Mouse (Mus musculus): ENCODE measurements around the gene Gm10337.

Gm10337 gene

DNA sequence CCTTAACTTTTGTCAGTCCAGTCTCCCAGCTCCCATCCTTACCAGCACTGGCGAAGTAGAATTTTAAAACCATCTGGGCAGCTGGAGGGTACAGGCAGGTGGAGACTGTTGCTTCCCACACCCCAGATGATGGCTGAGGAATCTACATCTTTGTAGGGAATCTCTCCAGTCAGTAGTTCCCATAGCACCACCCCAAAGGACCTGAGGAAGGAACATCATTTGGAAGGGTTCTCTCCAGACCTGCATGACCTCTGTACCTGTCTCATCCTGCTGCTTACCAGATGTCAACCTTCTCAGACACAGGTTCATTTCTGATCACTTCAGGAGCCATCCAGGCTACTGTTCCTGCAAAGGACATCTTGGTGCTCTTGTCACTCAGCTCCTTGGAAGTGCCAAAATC is at the start of gene Gm10337:
TSS of gene Gm10337 (plus strand) at position 276 of the 400 bp plus-strand sequence.
- DNase-seq (ENCODE audit: low read depth, low spot score): no peak

DNA sequence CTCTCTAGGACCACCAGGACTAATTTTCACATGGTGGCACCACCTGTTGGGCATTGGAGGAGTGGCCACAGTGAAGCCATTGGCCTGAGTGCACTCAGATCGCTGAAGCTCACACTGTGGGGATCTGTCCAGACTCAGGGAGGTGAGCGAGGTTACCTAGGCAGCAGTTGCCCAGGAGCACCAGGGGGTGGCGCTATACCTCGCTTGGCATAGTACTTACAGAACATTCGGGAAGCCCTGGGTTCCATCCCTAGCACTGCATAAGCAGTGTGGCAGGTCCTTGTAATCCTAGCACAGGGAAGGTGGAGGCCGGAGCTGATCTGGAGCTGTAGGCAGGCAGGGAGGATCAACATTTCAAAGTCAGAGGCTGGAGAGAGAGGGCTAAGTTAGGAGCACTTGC is 47.5 kb upstream of the Gm10337 start:
- no peak for DNase-seq (ENCODE audit: low read depth, low spot score)

DNA sequence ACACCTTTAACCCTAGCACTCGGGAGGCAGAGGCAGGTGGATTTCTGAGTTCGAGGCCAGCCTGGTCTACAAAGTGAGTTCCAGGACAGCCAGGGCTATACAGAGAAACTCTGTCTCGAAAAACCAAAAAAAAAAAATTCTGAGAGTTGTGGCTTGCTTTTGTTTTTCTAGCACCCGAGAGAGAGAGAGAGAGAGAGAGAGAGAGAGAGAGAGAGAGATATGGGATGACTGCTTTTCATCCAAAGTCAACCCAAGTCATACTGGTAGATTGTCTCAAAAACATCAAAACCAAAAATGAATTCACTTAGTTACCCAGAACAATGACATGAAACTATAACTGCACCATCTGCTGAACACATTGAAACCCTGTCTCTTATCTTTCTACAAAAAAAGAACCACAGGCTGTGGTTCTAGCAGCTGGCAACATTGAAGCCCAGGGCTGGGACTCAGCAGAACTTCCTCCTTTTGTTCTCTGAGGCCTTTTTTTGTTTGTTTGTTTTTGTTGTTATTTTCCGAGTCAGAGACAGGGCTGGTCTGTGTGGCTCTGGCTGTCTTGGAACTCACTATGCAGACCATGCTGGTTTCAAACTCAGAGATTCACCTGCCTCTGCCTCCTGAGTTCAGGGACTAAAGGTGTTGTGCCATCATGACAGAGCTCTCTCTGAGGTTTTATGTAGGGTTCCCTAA is 45.3 kb upstream of the Gm10337 start:
- DNase-seq (ENCODE audit: low read depth, low spot score): no peak

DNA sequence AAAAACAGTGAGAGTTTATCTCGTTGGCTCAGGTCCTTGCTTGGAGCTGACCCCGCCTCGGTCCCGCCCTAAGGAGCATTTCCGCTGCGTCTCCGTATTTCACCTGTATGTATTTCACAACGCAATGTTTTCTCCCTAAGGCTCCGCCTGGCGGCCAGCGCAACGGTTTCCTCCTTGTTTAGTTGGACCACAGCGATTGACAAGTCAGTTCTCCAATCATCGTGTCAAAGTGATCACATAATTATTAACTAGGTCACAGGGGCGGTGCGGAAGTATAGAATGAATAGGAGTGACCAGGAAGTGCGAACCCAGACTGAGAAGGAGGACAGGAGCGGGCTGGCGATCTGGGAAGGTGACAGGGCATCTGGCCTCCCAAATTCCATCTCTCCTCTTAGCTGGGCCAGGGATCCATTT is 44.6 kb upstream of the Gm10337 start, which contains the start of gene Prr13:
TSS of gene Prr13 (plus strand) at position 125 of the 414 bp plus-strand sequence.
- peak; percentile 83 for DNase-seq (ENCODE audit: low read depth, low spot score)

DNA sequence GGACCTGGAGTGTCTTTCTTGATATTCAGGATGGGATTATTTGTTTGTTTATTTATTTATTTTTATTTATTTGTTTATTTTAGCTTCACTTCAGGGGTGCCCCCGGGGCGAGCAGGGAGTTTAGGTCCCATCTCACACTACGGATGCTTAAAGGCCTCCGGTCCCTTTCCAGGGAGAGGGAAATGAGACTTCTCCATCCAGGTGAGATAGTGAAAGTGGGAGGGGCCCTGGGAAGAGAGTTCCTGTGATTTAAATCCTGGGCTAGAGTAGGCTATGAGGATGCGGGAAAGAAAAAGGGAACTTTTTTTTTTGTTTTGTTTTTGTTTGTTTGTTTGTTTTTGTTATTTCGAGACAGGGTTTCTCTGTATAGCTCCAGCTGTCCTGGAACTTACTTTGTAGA is 44.1 kb upstream of the Gm10337 start:
- no peak for DNase-seq (ENCODE audit: low read depth, low spot score)

DNA sequence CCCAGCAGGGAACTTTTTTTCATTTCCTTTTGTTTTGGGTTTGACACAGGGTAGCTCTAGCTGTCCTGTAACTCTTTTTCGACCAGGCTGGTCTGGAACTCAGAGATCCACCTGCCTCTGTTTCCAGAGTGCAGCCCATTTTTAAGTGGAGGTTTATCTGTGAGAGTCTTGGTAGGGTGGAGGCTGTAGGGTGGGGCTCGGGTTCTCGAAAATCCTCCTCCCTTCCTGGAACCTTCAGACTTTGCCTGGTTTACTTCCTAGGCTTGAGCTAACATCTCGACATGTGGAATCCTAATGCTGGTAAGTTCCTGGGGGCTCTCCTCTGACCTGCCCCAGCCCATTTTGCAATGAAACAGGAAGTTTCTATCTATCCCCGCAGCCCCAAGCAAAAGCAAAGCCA is 43.7 kb upstream of the Gm10337 start:
- DNase-seq (ENCODE audit: low read depth, low spot score): no peak

GRCm38 (mm10) chr15:102460409-102460808 is 43.1 kb upstream of the Gm10337 start:
- DNase-seq (ENCODE audit: low read depth, low spot score): no peak

DNA sequence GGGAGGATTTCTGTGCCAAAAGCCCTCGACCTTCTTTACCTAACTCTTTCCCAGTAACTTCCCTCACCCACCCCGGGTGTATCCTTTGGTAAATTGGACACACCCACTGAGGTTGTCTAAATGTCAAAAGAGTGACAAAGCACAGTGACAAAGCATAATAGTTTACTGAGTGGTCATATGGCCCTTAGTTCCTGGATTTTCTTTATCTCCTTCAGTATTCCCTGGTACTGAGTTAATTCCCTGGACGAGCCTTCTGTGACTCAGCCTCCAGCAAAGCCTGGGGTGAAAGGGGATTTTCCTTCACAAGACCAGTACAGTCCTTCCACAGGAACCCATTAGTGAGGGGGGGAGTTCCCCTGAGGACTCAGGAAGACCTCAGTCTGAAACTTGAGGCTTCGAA is 42.6 kb upstream of the Gm10337 start:
- DNase-seq (ENCODE audit: low read depth, low spot score): no peak

DNA sequence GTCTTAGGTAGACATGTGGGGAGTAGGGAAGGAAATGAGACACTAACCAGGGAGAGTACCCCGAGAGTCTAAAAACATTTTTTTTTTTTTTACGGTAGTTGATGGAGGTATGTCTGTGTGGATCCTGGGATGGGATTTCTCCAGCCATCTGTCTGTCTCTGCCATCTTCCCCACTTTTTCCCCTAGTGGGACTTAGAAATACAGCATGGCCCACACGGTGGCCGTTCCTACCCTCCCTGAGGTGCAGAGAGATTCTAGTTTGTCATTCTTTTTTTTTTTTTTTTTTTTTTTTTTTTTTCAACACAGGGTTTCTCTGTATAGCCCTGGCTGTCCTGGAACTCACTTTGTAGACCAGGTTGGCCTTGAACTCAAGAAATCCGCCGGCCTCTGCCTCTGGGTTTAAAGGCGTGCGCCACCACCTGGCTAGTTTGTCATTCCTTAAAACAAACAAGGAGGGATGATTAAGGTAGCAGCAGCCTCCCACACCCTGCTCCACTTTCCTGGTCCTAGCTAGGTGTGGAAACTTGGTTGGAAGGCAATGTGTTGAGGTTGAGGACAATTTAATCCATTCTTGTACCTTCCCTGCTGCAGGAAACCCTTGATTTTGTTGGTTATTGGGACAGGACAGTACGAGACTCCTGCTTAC is 42.0 kb upstream of the Gm10337 start:
- DNase-seq (ENCODE audit: low read depth, low spot score): no peak

- DNase-seq (ENCODE audit: low read depth, low spot score): no peak
Observed at GRCm38 (mm10) chr15:102463666-102464065, 39.9 kb upstream of the Gm10337 start.

DNA sequence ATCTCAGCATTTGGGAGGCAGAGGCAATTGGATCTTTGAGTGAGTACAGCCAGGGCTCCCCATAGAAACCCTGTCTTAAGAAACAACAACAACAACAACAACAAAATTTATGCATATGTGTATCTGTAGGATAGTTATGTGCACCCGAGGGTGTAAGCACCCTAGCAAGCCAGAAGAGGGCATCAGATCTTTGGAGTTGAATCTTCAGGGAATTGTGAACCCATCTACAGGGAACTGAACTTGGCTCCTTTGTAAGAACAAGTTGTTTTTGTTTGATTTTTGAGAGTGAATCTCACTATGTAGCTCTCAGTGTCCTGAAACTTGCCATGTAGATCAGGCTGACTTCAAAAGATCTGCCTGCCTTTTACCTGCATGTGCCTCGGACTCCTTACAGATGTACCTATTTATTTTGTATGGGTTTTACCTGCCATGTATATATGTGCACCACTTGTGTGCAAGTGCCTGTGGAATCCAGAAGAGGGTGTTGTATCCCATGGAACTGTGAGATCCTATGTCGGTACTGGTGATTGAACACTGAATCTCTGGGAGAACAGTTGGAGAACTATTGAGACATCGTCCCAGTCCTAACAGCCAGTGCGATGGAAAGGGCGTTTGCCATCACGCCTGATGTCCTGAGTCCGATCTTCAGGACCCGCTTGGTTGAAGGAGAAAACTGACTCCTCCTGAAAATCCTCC is 34.7 kb upstream of the Gm10337 start:
- DNase-seq (ENCODE audit: low read depth, low spot score): no peak

GRCm38 (mm10) chr15:102470183-102470604 is 33.3 kb upstream of the Gm10337 start, which contains the start of gene Pcbp2:
Gene Pcbp2, plus strand, starts transcription at chr15:102470539.
- peak; percentile 97 for DNase-seq (ENCODE audit: low read depth, low spot score)

- DNase-seq (ENCODE audit: low read depth, low spot score): peak; percentile 74
Observed at GRCm38 (mm10) chr15:102470605-102471294, 32.8 kb upstream of the Gm10337 start.

- DNase-seq (ENCODE audit: low read depth, low spot score): no peak
Observed at GRCm38 (mm10) chr15:102471295-102471645, 32.3 kb upstream of the Gm10337 start.

DNA sequence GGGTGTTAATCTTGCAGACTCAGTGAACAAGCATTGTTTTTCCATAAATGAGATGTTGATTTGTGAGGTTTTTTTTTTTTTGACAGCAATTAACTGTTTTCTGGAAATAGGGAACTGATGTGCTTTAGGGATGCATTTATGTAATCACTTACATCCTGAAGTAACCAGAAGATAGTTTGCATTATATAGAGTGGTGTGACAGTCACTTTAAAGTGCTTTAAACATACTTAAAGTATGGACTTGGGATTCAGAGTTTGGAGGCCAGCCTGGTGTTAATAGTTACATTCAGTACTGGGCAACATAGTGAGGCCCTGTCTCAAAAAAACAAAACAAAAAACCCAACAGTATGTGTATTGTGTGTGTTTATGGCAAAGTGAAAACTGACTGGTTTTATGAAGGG is 31.8 kb upstream of the Gm10337 start:
- DNase-seq (ENCODE audit: low read depth, low spot score): no peak

GRCm38 (mm10) chr15:102473246-102473645 is 30.3 kb upstream of the Gm10337 start:
- no peak for DNase-seq (ENCODE audit: low read depth, low spot score)

DNA sequence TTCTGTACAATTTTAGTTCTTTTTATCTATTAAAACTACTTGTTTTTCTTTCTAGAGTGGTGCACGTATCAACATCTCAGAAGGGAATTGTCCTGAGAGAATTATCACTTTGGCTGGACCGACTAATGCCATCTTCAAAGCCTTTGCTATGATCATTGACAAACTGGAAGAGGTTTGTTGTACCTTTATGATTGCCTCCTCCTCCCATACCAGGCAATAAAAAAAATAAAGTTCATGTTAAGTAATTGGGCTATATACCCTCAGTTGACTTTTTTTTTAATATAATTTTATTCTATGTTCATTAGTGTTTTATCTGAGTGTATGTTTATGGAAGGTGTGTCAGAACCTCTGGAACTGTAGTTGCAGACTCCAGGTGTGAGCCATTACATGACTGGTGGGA is 29.0 kb upstream of the Gm10337 start:
- DNase-seq (ENCODE audit: low read depth, low spot score): no peak

DNA sequence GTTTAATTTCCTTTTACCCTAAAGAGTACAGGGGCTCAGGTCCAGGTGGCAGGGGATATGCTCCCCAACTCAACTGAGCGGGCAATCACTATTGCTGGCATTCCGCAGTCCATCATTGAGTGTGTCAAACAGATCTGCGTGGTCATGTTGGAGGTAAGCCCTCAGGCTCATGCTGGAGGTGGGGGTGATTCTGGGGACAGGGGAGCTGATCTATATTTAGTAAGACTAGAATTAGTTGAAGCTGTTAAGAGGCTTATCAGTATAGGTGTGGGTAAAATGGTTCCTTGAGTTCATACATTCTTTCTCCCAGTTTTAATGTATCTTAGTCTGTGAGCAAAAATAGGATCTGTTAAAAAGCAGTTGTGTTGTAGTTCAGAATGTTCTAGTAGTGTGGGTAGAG is 20.4 kb upstream of the Gm10337 start:
- no peak for DNase-seq (ENCODE audit: low read depth, low spot score)

GRCm38 (mm10) chr15:102485853-102486252 is 17.7 kb upstream of the Gm10337 start:
- DNase-seq (ENCODE audit: low read depth, low spot score): no peak

DNA sequence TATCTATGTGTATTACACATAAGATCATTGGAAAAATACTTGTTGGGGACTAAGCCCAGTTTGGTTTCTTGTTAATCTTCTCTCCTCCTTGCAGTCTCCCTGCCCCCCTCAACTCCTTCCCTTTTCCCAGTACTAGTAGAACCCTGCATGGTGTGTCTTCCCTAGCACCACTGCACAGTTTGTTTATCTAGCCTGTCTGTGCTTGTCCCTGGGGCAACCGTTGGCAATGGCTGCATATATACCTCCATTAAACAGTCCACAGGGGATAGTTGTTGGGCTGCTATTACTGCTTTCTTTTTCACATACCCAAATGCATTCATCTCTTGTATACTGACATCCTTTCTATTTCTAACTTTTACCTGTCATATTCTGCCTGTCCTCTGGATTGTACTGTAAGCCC is 15.9 kb upstream of the Gm10337 start:
- DNase-seq (ENCODE audit: low read depth, low spot score): no peak

DNA sequence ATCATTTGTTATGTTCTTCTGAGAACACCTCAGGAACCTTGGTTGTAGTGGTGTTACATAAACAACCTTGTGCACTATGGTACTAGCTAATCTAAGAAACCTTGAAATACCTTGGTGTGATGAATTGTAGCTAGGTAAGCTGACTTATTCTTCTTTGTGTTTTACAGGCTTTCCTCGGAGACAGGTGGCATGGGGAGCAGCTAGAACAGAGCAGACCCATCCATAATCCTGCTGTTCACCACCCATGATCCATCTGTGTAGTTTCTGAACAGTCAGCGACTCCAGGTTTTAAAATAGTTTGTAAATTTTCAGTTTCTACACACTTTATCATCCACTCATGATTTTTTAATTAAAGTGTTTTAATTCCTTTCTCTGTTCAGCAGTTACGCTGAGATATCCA is 5.2 kb upstream of the Gm10337 start:
- no peak for DNase-seq (ENCODE audit: low read depth, low spot score)

DNA sequence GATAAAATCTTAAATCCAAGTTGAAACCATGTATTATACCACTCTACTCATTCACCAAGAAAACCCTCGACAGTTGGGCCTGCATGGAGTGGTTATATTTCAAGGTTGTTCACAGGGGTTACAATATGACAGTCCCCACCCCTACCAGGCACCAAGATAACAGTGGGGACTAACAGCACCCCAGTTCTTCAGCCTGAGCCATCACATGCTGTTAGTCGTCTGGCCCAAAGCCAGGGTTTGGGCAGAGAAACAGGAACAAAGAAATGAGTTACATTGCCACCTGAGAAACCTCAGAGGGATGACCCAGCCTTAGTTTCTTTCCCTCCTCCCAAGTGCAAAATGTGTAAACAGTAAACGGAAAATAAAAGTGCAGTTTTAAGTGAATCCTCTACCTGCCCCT is 4.2 kb upstream of the Gm10337 start:
- no peak for DNase-seq (ENCODE audit: low read depth, low spot score)
